Mouse (Mus musculus) heart, postnatal 0 days (tissue): Measurements from ENCODE around the gene Ttc38. TPM values are rescaled to one million over a fixed set of nuclear protein-coding genes. Genes with fewer than 3 reads are reported as not detected.

ENCODE experiments used
- ATAC-seq: fragments of 200-750 bp; cut with Nextera tagmentation; 2 replicates; pipeline ENCODE4 v1.8.0; 2017; ENCODE audit warnings: low read depth, moderate number of reproducible peaks, moderate library complexity; ENCODE audit not compliant: insufficient read depth
- DNase-seq: peaks from one replicate; pipeline ENCODE4 v3.0.0-alpha.2; 2016; ENCODE audit warnings: low spot score
- H3K27ac ChIP-seq: fragments of 300-500 bp; sonication (generic); 2 replicates; pipeline ENCODE4 v1.5.1; 2014; ENCODE audit warnings: low read depth, mild to moderate bottlenecking
- H3K27me3 ChIP-seq: fragments of 300-500 bp; sonication (generic); 2 replicates; pipeline ENCODE4 v1.6.1; 2014; ENCODE audit warnings: low read length, mixed read lengths; ENCODE audit not compliant: control insufficient read depth, insufficient read depth
- H3K36me3 ChIP-seq: fragments of 300-500 bp; sonication (generic); replicated peaks from 2 replicates; pipeline ENCODE4 v1.6.1; 2014; ENCODE audit warnings: low read length, mixed read lengths; ENCODE audit not compliant: control insufficient read depth, insufficient read depth
- H3K4me1 ChIP-seq: fragments of 300-500 bp; sonication (generic); 2 replicates; pipeline ENCODE4 v1.6.1; 2014; ENCODE audit warnings: antibody characterized with exemption; ENCODE audit not compliant: control insufficient read depth, insufficient read depth
- H3K4me2 ChIP-seq: fragments of 300-500 bp; sonication (generic); 2 replicates; pipeline ENCODE4 v1.6.1; 2014; ENCODE audit warnings: low read depth, mild to moderate bottlenecking, low read length, moderate library complexity
- H3K4me3 ChIP-seq: fragments of 300-500 bp; sonication (generic); 2 replicates; pipeline ENCODE4 v1.5.1; 2014; ENCODE audit warnings: low read depth, low read length
- H3K9ac ChIP-seq: fragments of 300-500 bp; sonication (generic); replicated peaks from 2 replicates; pipeline ENCODE4 v1.6.1; 2014; ENCODE audit warnings: low read depth, low read length, mixed read lengths
- H3K9me3 ChIP-seq: fragments of 300-500 bp; sonication (generic); replicated peaks from 2 replicates; pipeline ENCODE4 v1.6.1; 2016; ENCODE audit warnings: low read length; ENCODE audit not compliant: control insufficient read depth
- CTCF ChIP-seq: IDR thresholded peaks from 2 replicates; pipeline ENCODE4 v1.5.1; 2016; ENCODE audit warnings: antibody characterized with exemption, control low read depth, low read depth
- EP300 ChIP-seq: IDR thresholded peaks from 2 replicates; pipeline ENCODE4 v1.6.1; 2016; ENCODE audit warnings: antibody characterized with exemption, low read depth
- WGBS: fragments of 180-500 bp; shearing (Covaris S2); extraction: QIAGEN DNeasy Blood & Tissue Kit; methylation state at CpG from one replicate; pipeline ENCODE4 v1.1.7; 2014; 5-methylcytosine and 5-hydroxymethylcytosine counted together
- polyA plus RNA-seq: library from polyadenylated mRNA; unstranded; fragments of >200 nt; fragmentation: Nextera tagmentation; extraction: Ambion mirVana; gene quantifications from 2 replicates; pipeline ENCODE4 v1.2.1, GENCODE M21; 2015
- total RNA-seq: library from RNA; depleted of rRNA; stranded (reverse); fragments of >200 nt; gene quantifications from 2 replicates; pipeline ENCODE4 v1.2.3, GENCODE M21; 2014; ENCODE audit warnings: low replicate concordance; rRNA removed

The Ttc38 gene
- total RNA-seq (11.6 and 14.7 TPM in 2 replicates), polyA plus RNA-seq (6.9 and 7.6 TPM in 2 replicates)

- Histone ChIP-seq H3K36me3 (no peaks in the 10 kb centered on the region), H3K9ac (peak within 1 kb of the TSS; percentile 41), H3K27ac (peak within 1 kb of the TSS; percentile 11), H3K27me3 (no peaks in the 10 kb centered on the region), H3K4me1 (no peaks in the 10 kb centered on the region), H3K9me3 (no peaks in the 10 kb centered on the region), H3K4me3 (peak within 1 kb of the TSS; percentile 53), H3K4me2 (peak within 1 kb of the TSS; percentile 67)
- DNase-seq = peak; percentile 51
- 2% methylated on average over 27 of the region's 27 CpGs for WGBS
- peak; percentile 88 for ATAC-seq
- TF ChIP-seq CTCF = no peak
These were observed at the start of gene Ttc38 for GRCm38 (mm10) chr15:85831954-85832590. TSS of gene Ttc38 (plus strand) at chr15:85832306.

DNA sequence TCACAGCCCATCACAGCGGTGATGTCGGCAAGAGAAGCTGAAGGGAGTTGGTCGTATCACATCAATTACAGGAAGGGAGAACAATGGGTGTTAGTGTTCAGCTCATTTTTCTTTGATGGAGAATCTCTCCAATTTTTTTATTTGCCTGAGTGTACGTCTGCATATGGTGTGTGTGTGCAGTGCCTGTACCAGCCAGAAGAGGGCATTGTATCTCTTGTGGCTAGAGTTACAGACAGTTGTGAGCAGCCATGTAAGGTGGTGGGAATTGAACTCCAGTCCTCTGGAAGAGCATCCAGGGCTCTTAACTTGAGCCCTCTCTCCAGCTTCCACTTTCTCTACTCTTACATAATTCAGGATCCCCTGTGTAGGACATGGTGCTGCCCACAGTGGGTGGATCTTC is 49.0 kb upstream of the Ttc38 start:
- Histone ChIP-seq H3K9ac (no peak overlapping the region), H3K4me2 (no peak overlapping the region), H3K27ac (no peak overlapping the region), H3K4me1 (peaks cover 12% of the 10 kb centered on the region; the same call in 1 of the 2 replicates), H3K4me3 (no peak overlapping the region), H3K9me3 (no peaks in the 10 kb centered on the region), H3K36me3 (no peaks in the 10 kb centered on the region), H3K27me3 (no peaks in the 10 kb centered on the region)
- ATAC-seq = no peak
- TF ChIP-seq EP300 (no peak), CTCF (0 out of 2 replicates have a peak, but pooled peaks have one; percentile 6)
- WGBS = 89% methylated on average over 4 of the region's 4 CpGs
- DNase-seq = no peak

DNA sequence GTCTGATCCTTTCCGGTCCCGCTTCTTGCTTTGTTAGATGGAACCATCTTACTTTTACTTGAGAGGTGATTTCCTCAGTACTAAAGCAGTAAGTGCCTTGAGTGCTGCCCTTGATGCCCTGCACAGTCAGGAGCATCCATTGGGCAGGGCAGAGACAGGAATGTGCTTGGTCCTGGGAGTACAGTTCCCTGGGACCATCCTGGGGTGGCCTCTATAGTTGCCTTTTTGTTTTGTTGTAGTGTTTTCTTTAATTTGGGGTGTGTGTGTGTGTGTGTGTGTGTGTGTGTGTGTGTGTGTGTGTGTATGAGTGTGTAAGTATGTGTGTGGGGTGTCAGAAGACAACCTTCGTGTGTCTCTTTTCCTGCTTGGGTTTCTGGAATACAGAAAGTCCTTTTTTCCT is 47.8 kb upstream of the Ttc38 start:
- no peaks in the 10 kb centered on the region for H3K36me3 ChIP-seq
- no peaks in the 10 kb centered on the region for H3K27me3 ChIP-seq
- H3K27ac ChIP-seq = no peak overlapping the region
- no peaks in the 10 kb centered on the region for H3K9me3 ChIP-seq
- peaks cover 20% of the 10 kb centered on the region for H3K4me1 ChIP-seq
- no peak overlapping the region for H3K4me2 ChIP-seq
- no peak overlapping the region for H3K4me3 ChIP-seq
- H3K9ac ChIP-seq = no peak overlapping the region
- TF ChIP-seq CTCF (no peak), EP300 (no peak)
- no peak for ATAC-seq
- no peak for DNase-seq
- WGBS = 84% methylated on average over 3 of the region's 3 CpGs

- no peak overlapping the region for H3K4me2 ChIP-seq
- TF ChIP-seq CTCF (no peak), EP300 (no peak)
- DNase-seq (peak; percentile 21), ATAC-seq (peak; percentile 57)
- H3K36me3 ChIP-seq = peaks cover 11% of the 10 kb centered on the region
- no peak overlapping the region for H3K4me3 ChIP-seq
- H3K9me3 ChIP-seq = no peaks in the 10 kb centered on the region
- H3K9ac ChIP-seq = no peak overlapping the region
- peaks cover 20% of the 10 kb centered on the region for H3K4me1 ChIP-seq
- no peak overlapping the region for H3K27ac ChIP-seq
- whole genome bisulfite sequencing = 37% methylated on average over 5 of the region's 5 CpGs
- H3K27me3 ChIP-seq = no peaks in the 10 kb centered on the region
These were observed 45.4 kb upstream of the Ttc38 start for GRCm38 (mm10) chr15:85786711-85787110.

DNA sequence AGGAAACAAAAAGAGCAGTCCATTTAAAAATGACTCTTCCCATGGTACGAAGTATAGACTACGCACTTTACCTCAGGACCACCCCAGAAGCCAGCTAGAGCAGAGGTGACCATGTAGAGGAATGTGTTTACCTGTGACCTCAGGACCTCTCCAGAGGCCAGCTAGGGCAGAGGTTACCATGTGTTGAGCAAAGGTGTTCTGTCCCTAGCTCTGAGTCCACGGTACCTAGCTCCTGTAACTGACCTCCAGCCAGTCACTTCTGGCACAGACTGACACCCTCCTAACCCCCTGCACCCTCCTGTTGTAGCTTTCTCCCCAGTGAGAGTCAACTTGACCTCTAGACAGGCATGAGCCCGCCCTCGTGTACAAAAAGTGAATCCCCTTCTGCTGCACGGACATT is 44.6 kb upstream of the Ttc38 start:
- TF ChIP-seq EP300 (no peak), CTCF (no peak)
- Histone ChIP-seq H3K27me3 (no peaks in the 10 kb centered on the region), H3K4me1 (peaks cover 23% of the 10 kb centered on the region), H3K27ac (no peak overlapping the region; the same call in 1 of the 2 replicates), H3K9ac (no peak overlapping the region), H3K36me3 (peaks cover 11% of the 10 kb centered on the region), H3K9me3 (no peaks in the 10 kb centered on the region), H3K4me2 (no peak overlapping the region), H3K4me3 (no peak overlapping the region)
- DNase-seq (no peak), ATAC-seq (no peak)
- WGBS = 88% methylated on average over 6 of the region's 6 CpGs

DNA sequence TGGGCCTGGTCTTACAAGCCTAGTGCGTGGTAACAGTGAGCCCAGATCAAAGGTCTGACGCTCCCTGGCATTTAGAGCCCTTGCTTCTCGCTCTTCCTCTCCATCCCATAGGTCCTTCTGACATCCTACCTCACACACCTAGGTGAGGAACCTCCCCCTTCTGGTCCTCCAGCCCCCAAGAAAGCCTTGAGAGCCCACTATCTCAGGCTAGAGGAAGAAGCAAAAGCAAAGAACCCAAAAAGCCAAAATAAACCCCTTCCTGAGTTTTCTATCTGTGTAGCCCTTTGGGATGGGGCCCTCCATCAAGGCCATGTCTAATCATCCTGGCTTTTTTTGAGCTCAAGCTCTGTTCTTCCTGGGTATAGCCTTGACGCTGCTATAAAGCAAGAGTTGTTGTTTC is 44.1 kb upstream of the Ttc38 start:
- H3K27me3 ChIP-seq = no peaks in the 10 kb centered on the region
- H3K9ac ChIP-seq = no peak overlapping the region
- no peak overlapping the region for H3K4me3 ChIP-seq
- H3K4me1 ChIP-seq = peaks cover 28% of the 10 kb centered on the region
- ATAC-seq (no peak), DNase-seq (no peak)
- 91% methylated on average over 4 of the region's 4 CpGs for WGBS
- no peak for TF ChIP-seq CTCF
- H3K36me3 ChIP-seq = peaks cover 11% of the 10 kb centered on the region
- H3K27ac ChIP-seq = no peak overlapping the region
- H3K4me2 ChIP-seq = no peak overlapping the region
- H3K9me3 ChIP-seq = no peaks in the 10 kb centered on the region
